Mouse (Mus musculus): Measurements from ENCODE around the gene Rad51b. TPM values are rescaled to one million over a fixed set of nuclear protein-coding genes. Genes with fewer than 3 reads are reported as not detected.

Gene Rad51b
- polyA plus RNA-seq, 1 experiment from 2014 or later = 7.7 TPM

GRCm38 (mm10) chr12:79852606-79853005 is 555.5 kb downstream of the Rad51b start:
- H3K4me3 ChIP-seq (replicated peaks) = no peak overlapping the region
- H3K9ac ChIP-seq = no peak overlapping the region
- 0 out of 2 replicates have a peak, but pooled peaks cover 6% of the 10 kb centered on the region for H3K9me3 ChIP-seq
- H3K4me1 ChIP-seq = peaks cover 6% of the 10 kb centered on the region
- no peaks in the 10 kb centered on the region for H3K36me3 ChIP-seq (replicated peaks)
- no peak overlapping the region for H3K4me2 ChIP-seq
- H3K27ac ChIP-seq = no peak overlapping the region
- no peak for ATAC-seq (ENCODE audit: low FRiP score)
- 93% methylated on average over 4 of the region's 4 CpGs for WGBS
- H3K27me3 ChIP-seq = 0 out of 2 replicates have a peak, but pooled peaks cover 2% of the 10 kb centered on the region

GRCm38 (mm10) chr12:79853901-79854490 is 556.9 kb downstream of the Rad51b start:
- no peak overlapping the region for H3K9ac ChIP-seq
- 0 out of 2 replicates have a peak, but pooled peaks cover 2% of the 10 kb centered on the region for H3K27me3 ChIP-seq
- H3K4me2 ChIP-seq = no peak overlapping the region
- 86% methylated on average over 5 of the region's 5 CpGs for WGBS
- no peaks in the 10 kb centered on the region for H3K36me3 ChIP-seq (replicated peaks)
- ATAC-seq (ENCODE audit: low FRiP score) = no peak
- 0 out of 2 replicates have a peak, but pooled peaks cover 6% of the 10 kb centered on the region for H3K9me3 ChIP-seq
- H3K4me1 ChIP-seq = peaks cover 10% of the 10 kb centered on the region
- no peak overlapping the region for H3K27ac ChIP-seq
- no peak overlapping the region for H3K4me3 ChIP-seq (replicated peaks)

- Histone ChIP-seq H3K4me2 (no peak overlapping the region), H3K27me3 (0 out of 2 replicates have a peak, but pooled peaks cover 2% of the 10 kb centered on the region), H3K4me3 (replicated peaks) (no peak overlapping the region), H3K36me3 (replicated peaks) (no peaks in the 10 kb centered on the region), H3K4me1 (peaks cover 15% of the 10 kb centered on the region), H3K9ac (no peak overlapping the region), H3K27ac (no peak overlapping the region), H3K9me3 (0 out of 2 replicates have a peak, but pooled peaks cover 6% of the 10 kb centered on the region)
- ATAC-seq (ENCODE audit: low FRiP score) = no peak
- 88% methylated on average over 2 of the region's 2 CpGs for WGBS
Observed at GRCm38 (mm10) chr12:79854507-79854906, 557.4 kb downstream of the Rad51b start.

- Histone ChIP-seq H3K9me3 (0 out of 2 replicates have a peak, but pooled peaks cover 6% of the 10 kb centered on the region), H3K36me3 (replicated peaks) (no peaks in the 10 kb centered on the region), H3K9ac (no peak overlapping the region), H3K4me3 (replicated peaks) (no peak overlapping the region), H3K27me3 (no peaks in the 10 kb centered on the region), H3K27ac (no peak overlapping the region), H3K4me2 (no peak overlapping the region), H3K4me1 (peaks cover 32% of the 10 kb centered on the region)
- ATAC-seq (ENCODE audit: low FRiP score) = no peak
- WGBS = 87% methylated on average over 11 of the region's 11 CpGs
Observed at GRCm38 (mm10) chr12:79856116-79856909, 559.2 kb downstream of the Rad51b start.

GRCm38 (mm10) chr12:79857704-79858103 is 560.6 kb downstream of the Rad51b start:
- Histone ChIP-seq H3K36me3 (replicated peaks) (no peaks in the 10 kb centered on the region), H3K4me3 (replicated peaks) (no peak overlapping the region), H3K27me3 (no peaks in the 10 kb centered on the region), H3K9ac (no peak overlapping the region), H3K4me2 (no peak overlapping the region), H3K9me3 (0 out of 2 replicates have a peak, but pooled peaks cover under 1% of the 10 kb centered on the region), H3K27ac (no peak overlapping the region), H3K4me1 (peaks cover 32% of the 10 kb centered on the region)
- ATAC-seq (ENCODE audit: low FRiP score) = no peak
- WGBS = 79% methylated on average over 6 of the region's 6 CpGs

- peaks cover 32% of the 10 kb centered on the region for H3K4me1 ChIP-seq
- H3K27me3 ChIP-seq = no peaks in the 10 kb centered on the region
- no peaks in the 10 kb centered on the region for H3K9me3 ChIP-seq
- ATAC-seq (ENCODE audit: low FRiP score) = no peak
- H3K9ac ChIP-seq = no peak overlapping the region
- no peak overlapping the region for H3K4me2 ChIP-seq
- H3K36me3 ChIP-seq (replicated peaks) = no peaks in the 10 kb centered on the region
- WGBS = 78% methylated on average over 11 of the region's 11 CpGs
- peak overlapping the region; percentile 84 for H3K27ac ChIP-seq
- no peak overlapping the region for H3K4me3 ChIP-seq (replicated peaks)
Observed at GRCm38 (mm10) chr12:79858336-79858735, 561.3 kb downstream of the Rad51b start.

GRCm38 (mm10) chr12:79859354-79860247 is 562.5 kb downstream of the Rad51b start:
- Histone ChIP-seq H3K4me3 (replicated peaks) (no peak overlapping the region), H3K4me1 (peaks cover 34% of the 10 kb centered on the region), H3K9me3 (no peaks in the 10 kb centered on the region), H3K36me3 (replicated peaks) (no peaks in the 10 kb centered on the region), H3K27ac (peak overlapping the region; percentile 84), H3K4me2 (no peak overlapping the region), H3K27me3 (no peaks in the 10 kb centered on the region), H3K9ac (peak overlapping the region; percentile 17; the same call in 1 of the 2 replicates)
- WGBS = 10% methylated on average over 14 of the region's 14 CpGs
- ATAC-seq (ENCODE audit: low FRiP score) = peak; percentile 82

- ATAC-seq (ENCODE audit: low FRiP score) = no peak
- WGBS = 85% methylated on average over 2 of the region's 2 CpGs
- H3K4me1 ChIP-seq = peaks cover 40% of the 10 kb centered on the region
- H3K4me3 ChIP-seq (replicated peaks) = no peak overlapping the region
- no peaks in the 10 kb centered on the region for H3K27me3 ChIP-seq
- no peaks in the 10 kb centered on the region for H3K36me3 ChIP-seq (replicated peaks)
- H3K4me2 ChIP-seq = no peak overlapping the region
- no peaks in the 10 kb centered on the region for H3K9me3 ChIP-seq
- no peak overlapping the region for H3K9ac ChIP-seq
- H3K27ac ChIP-seq = peak overlapping the region; percentile 84
Observed at GRCm38 (mm10) chr12:79860248-79860555, 563.1 kb downstream of the Rad51b start.

Other genes starting within 250 kb of the Rad51b start
- gene Pigh, start 207.6 kb upstream of the Rad51b start, polyA plus RNA-seq (2016; fragmentation: Nextera tagmentation; extraction: Ambion mirVana) = 28.7 and 29.9 TPM in 2 replicates
- 8.5 and 9.9 TPM in 2 replicates for gene Arg2, start 166.5 kb upstream of the Rad51b start, polyA plus RNA-seq (2016; fragmentation: Nextera tagmentation; extraction: Ambion mirVana)
- 108 and 109 TPM in 2 replicates for gene Vti1b, start 124.6 kb upstream of the Rad51b start, polyA plus RNA-seq (2016; fragmentation: Nextera tagmentation; extraction: Ambion mirVana)
- 23.7 and 25.2 TPM in 2 replicates for gene Rdh11, start 105.0 kb upstream of the Rad51b start, polyA plus RNA-seq (2016; fragmentation: Nextera tagmentation; extraction: Ambion mirVana)
- 1.4 and 1.5 TPM in 2 replicates for gene Rdh12, start 88.4 kb upstream of the Rad51b start, polyA plus RNA-seq (2016; fragmentation: Nextera tagmentation; extraction: Ambion mirVana)
- gene Zfyve26, start 978 bp upstream of the Rad51b start, polyA plus RNA-seq (2016; fragmentation: Nextera tagmentation; extraction: Ambion mirVana) = 13.4 and 15.2 TPM in 2 replicates

Data from forebrain, embryonic 12.5 days (tissue).